In the genomic region with DNA sequence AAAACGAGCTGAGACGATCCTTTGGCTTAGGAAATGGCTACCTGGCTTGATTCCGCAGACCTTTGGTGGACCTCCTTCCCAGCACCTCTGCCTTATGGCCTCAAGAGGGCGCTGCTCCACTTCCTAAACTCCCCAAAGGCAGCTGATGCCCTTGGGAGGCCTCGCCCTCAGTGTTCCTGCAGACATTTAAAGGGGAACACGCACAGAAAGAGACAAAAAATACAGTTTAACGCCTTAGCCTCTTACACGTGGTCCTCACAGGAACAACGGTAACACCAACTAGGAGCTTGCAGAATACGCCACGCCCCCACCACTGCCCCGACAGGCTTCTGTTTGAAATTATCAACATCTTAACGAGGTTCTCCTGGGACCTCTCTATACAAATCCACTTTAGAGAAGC, we compare ENCODE assay signal across 8 mouse cellular contexts.
DNase-seq lines count a peak whose midpoint lies in the region; ATAC-seq and TF ChIP-seq lines count a peak whose summit lies in the region.

No protein-coding gene starts in this region.

- no peak for TF ChIP-seq POLR2A in cerebellum, adult 2 months (IDR thresholded peaks at IDR 0.05; ENCODE audit: borderline replicate concordance, insufficient read depth, low read length)

- H3K9ac ChIP-seq in hindbrain, embryonic 11.5 days (ENCODE audit: low read depth, low read length) = no peak overlapping the region

- peak; percentile 79 for TF ChIP-seq CTCF in cerebellum, adult 2 months (IDR thresholded peaks at IDR 0.05; ENCODE audit: borderline replicate concordance, insufficient read depth, low read depth, low read length)

- no peak overlapping the region; the same call in 1 of the 2 replicates for H3K27ac ChIP-seq in cerebellum, adult 2 months (ENCODE audit: insufficient read depth, low read length)
- H3K27ac ChIP-seq in hindbrain, embryonic 11.5 days (ENCODE audit: low read depth, low read length) = no peak overlapping the region

- 15% methylated on average over 13 of the region's 13 CpGs for WGBS in cerebellum, adult 2 months
- 5% methylated on average over 13 of the region's 13 CpGs for WGBS in hindbrain, embryonic 11.5 days

- ATAC-seq in hindbrain, embryonic 11.5 days (ENCODE audit: low FRiP score) = peak; percentile 64

- 0 out of 2 replicates have a peak overlapping the region, but pooled peaks have one; percentile 13 for H3K4me2 ChIP-seq in hindbrain, embryonic 11.5 days (replicated peaks; ENCODE audit: low read depth, low read length)

- H3K9me3 ChIP-seq in hindbrain, embryonic 11.5 days (ENCODE audit: control insufficient read depth, low read length) = no peaks in the 10 kb centered on the region

- H3K27me3 ChIP-seq in cerebellum, adult 2 months (ENCODE audit: control insufficient read depth, insufficient read depth, low read length) = no peaks in the 10 kb centered on the region
- H3K27me3 ChIP-seq in hindbrain, embryonic 11.5 days (ENCODE audit: control insufficient read depth, insufficient read depth, low read length) = no peaks in the 10 kb centered on the region

- no peaks in the 10 kb centered on the region for H3K36me3 ChIP-seq in hindbrain, embryonic 11.5 days (ENCODE audit: control insufficient read depth, insufficient read depth, low read length)

- peaks cover 3% of the 10 kb centered on the region; the same call in 1 of the 2 replicates for H3K4me1 ChIP-seq in cerebellum, adult 2 months (ENCODE audit: control insufficient read depth, insufficient read depth, low read length)
- 0 out of 2 replicates have a peak, but pooled peaks cover 2% of the 10 kb centered on the region for H3K4me1 ChIP-seq in hindbrain, embryonic 11.5 days (replicated peaks; ENCODE audit: control insufficient read depth, insufficient read depth, low read length)

- H3K4me3 ChIP-seq in cerebellum, adult 2 months (replicated peaks; ENCODE audit: insufficient read depth, low read depth, low read length) = no peak overlapping the region
- no peak overlapping the region for H3K4me3 ChIP-seq in hindbrain, embryonic 11.5 days (ENCODE audit: low read depth, low read length)

- peak; percentile 87 for DNase-seq in MEL-GATA-1-ER (ENCODE audit: extremely low read depth, low read depth)
- DNase-seq in cerebellum, adult 2 months = peak; percentile 57 to 62
- peak; percentile 78 to 89 for DNase-seq in frontal cortex, adult 2 months (ENCODE audit: extremely low spot score in 1 of 2, low spot score in 1 of 2)
- peak; percentile 89 for DNase-seq in hindbrain, embryonic 11.5 days (ENCODE audit: low spot score)
- DNase-seq in layer of hippocampus, postnatal 14 days (ENCODE audit: low spot score in 2 of 2) = peak; percentile 74 to 85
- DNase-seq in lung, postnatal 10 days = peak; percentile 93
- peak; percentile 76 for DNase-seq in ovary, postnatal 14 days (ENCODE audit: low spot score)
- peak; percentile 42 to 57 for DNase-seq in thymus, postnatal 10 days (ENCODE audit: low spot score in 2 of 2)
